Mouse (Mus musculus): Measurements from ENCODE around the gene Rai1. TPM values are rescaled to one million over a fixed set of nuclear protein-coding genes. Genes with fewer than 3 reads are reported as not detected.

Rai1 gene
- total and polyA plus RNA-seq, 3 experiments = 26.3 to 101 (median 56.7) TPM

DNA sequence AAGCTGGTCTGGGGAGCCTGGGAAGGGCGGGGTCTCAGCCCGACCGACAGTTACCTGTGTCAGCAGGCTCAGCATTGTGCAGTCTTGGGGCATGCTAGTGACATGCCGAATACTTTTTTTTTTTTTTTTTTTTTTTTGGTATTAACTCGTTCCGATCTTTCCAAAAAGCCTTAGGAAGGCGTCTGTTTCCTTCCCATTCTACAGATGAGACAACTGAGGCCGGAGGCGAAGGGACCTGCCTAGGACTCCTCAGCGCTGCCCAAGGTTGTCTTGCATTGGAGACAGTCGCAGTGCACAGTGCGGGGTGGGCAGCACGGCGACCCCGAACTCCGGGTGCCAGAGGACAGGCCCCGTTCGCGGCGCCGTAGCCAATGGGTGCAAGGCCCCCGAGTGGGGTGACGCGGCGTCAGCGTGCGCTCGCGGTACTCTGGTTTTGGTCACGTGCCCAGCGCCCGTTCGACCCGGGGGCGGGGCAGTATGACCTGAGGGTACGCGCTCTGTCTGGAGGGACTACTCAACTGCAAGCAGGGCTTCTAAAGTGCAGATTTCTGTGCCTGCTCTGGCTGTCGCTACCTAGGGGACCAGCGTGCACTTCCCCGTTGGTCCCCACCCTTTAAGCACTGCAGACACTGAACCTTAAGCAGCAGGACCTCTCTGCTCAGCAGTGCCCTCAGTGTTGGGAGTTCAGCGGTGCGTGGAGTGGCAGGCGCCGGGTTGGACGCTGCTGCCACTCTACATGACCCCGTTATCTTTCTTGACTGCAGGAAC lies 117.8 kb downstream of the Rai1 start, which contains the start of gene Srebf1:
TSS of gene Srebf1 (minus strand) at position 113 of the 768 bp plus-strand sequence.
- peak; percentile 96 for DNase-seq (ENCODE audit: low read depth, low spot score)
- H3K27ac ChIP-seq (ENCODE audit: control insufficient read depth, low read depth, low read length) = peak within 1 kb of the TSS; percentile 79

DNA sequence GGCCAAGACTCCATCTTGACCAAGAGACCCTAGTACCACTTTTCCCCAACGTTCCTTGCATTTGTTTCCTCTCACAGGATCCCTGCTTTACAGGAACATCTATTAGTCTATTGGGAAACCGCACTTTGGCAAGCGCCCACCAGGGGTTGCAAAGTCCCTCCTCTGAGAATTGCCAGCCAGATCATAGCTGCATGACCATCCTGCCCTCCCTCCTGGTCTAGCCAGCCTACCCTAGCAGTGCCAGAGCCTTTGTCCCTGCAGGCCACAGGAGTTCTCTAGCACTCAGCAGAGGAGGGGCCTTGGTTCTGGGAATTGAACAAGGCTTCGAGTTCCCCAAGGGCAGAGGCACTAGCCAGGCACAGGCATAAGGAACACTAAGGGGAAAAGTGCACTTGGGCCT lies 119.9 kb downstream of the Rai1 start:
- Histone ChIP-seq H3K9ac (ENCODE audit: control insufficient read depth, low read depth, low read length, poor library complexity, severe bottlenecking) (no peak overlapping the region), H3K9me3 (replicated peaks; ENCODE audit: insufficient read depth, low read length) (no peaks in the 10 kb centered on the region), H3K36me3 (ENCODE audit: control insufficient read depth in 1 of 2, insufficient read depth in 2 of 2, low read length in 2 of 2) (peaks cover 0 to 15% of the 10 kb centered on the region in 2 experiments; a peak in 2 of 4 replicates), H3K4me3 (ENCODE audit: control insufficient read depth in 1 of 2, insufficient read depth in 1 of 2, low read depth in 2 of 2, low read length in 2 of 2) (no peak overlapping the region), H3K79me2 (ENCODE audit: control insufficient read depth, insufficient read depth, low read length, poor library complexity) (peaks cover 7% of the 10 kb centered on the region), H3K4me1 (ENCODE audit: control insufficient read depth in 1 of 2, insufficient read depth in 2 of 2, low read length in 2 of 2) (peaks cover 4 to 27% of the 10 kb centered on the region in 2 experiments), H3K27me3 (ENCODE audit: control insufficient read depth in 1 of 2, insufficient read depth in 2 of 2, low read length in 2 of 2) (no peaks in the 10 kb centered on the region), H3K27ac (ENCODE audit: control insufficient read depth, low read depth, low read length) (no peak overlapping the region)
- DNase-seq (ENCODE audit: low read depth, low spot score) = peak; percentile 50
- TF ChIP-seq ZC3H11A (IDR thresholded peaks at IDR 0.05; ENCODE audit: low read depth, low read length) (no peak), RAD21 (IDR thresholded peaks at IDR 0.05; ENCODE audit: low read depth, low read length) (peak; percentile 21), USF1 (IDR thresholded peaks at IDR 0.05; ENCODE audit: low read depth, low read length) (no peak), TCF12 (IDR thresholded peaks at IDR 0.05; ENCODE audit: low read depth, low read length) (no peak), JUND (IDR thresholded peaks at IDR 0.05; ENCODE audit: low read depth, low read length) (no peak), SMC3 (IDR thresholded peaks at IDR 0.05; ENCODE audit: low read depth, low read length) (peak; percentile 32), CHD2 (IDR thresholded peaks at IDR 0.05; ENCODE audit: low read length) (no peak), CTCF (IDR thresholded peaks at IDR 0.05 in 2 of 3, conservative IDR thresholded peaks at IDR 0.05 in 1 of 3; ENCODE audit: control insufficient read depth in 1 of 3, insufficient read depth in 1 of 3, low read depth in 2 of 3, low read length in 3 of 3, poor library complexity in 1 of 3, severe bottlenecking in 1 of 3) (peak; percentile 37 to 39 (median 38))

More for the DNA sequence above, 117.8 kb downstream of the Rai1 start, which contains the start of gene Srebf1:
- peaks cover 27% of the 10 kb centered on the region for H3K79me2 ChIP-seq (ENCODE audit: control insufficient read depth, insufficient read depth, low read length, poor library complexity)
- H3K27me3 ChIP-seq (ENCODE audit: control insufficient read depth in 1 of 2, insufficient read depth in 2 of 2, low read length in 2 of 2) = no peaks in the 10 kb centered on the region
- TF ChIP-seq MYC (IDR thresholded peaks at IDR 0.05; ENCODE audit: low read depth, low read length) (no peak), BHLHE40 (IDR thresholded peaks at IDR 0.05; ENCODE audit: borderline replicate concordance, low read depth, low read length) (peak; percentile 91), CHD2 (IDR thresholded peaks at IDR 0.05; ENCODE audit: low read length) (peak; percentile 88), POLR2A (IDR thresholded peaks at IDR 0.05; ENCODE audit: control insufficient read depth in 1 of 2, insufficient read depth in 1 of 2, low read depth in 1 of 2, low read length in 2 of 2, poor library complexity in 1 of 2) (peak; percentile 60 to 87), MAZ (IDR thresholded peaks at IDR 0.05; ENCODE audit: low read depth, low read length) (peak; percentile 57; the same call in 1 of the 2 replicates), USF1 (IDR thresholded peaks at IDR 0.05; ENCODE audit: low read depth, low read length) (peak; percentile 99), CTCF (IDR thresholded peaks at IDR 0.05 in 2 of 3, conservative IDR thresholded peaks at IDR 0.05 in 1 of 3; ENCODE audit: control insufficient read depth in 1 of 3, insufficient read depth in 1 of 3, low read depth in 2 of 3, low read length in 3 of 3, poor library complexity in 1 of 3, severe bottlenecking in 1 of 3) (peak in 1 of 3 experiments; percentile 41; a peak in 2 of 6 replicates), MAX (IDR thresholded peaks at IDR 0.05; ENCODE audit: low read length) (peak; percentile 95), SMC3 (IDR thresholded peaks at IDR 0.05; ENCODE audit: low read depth, low read length) (peak; percentile 27), MEF2A (IDR thresholded peaks at IDR 0.05; ENCODE audit: extremely low read depth, insufficient replicate concordance, low read depth, low read length, poor library complexity, severe bottlenecking) (no peak), SIN3A (IDR thresholded peaks at IDR 0.05; ENCODE audit: low read length) (peak; percentile 84), E2F4 (IDR thresholded peaks at IDR 0.05; ENCODE audit: borderline replicate concordance, low read depth, low read length) (no peak), ZMIZ1 (IDR thresholded peaks at IDR 0.05; ENCODE audit: low read depth, low read length) (peak; percentile 75), TCF12 (IDR thresholded peaks at IDR 0.05; ENCODE audit: low read depth, low read length) (peak; percentile 38), TBP (IDR thresholded peaks at IDR 0.05; ENCODE audit: low read depth, low read length) (peak; percentile 77), NRF1 (IDR thresholded peaks at IDR 0.05; ENCODE audit: insufficient read depth, low read depth, low read length, poor library complexity, severe bottlenecking) (peak; percentile 27; the same call in 1 of the 2 replicates), RAD21 (IDR thresholded peaks at IDR 0.05; ENCODE audit: low read depth, low read length) (peak; percentile 4), ETS1 (IDR thresholded peaks at IDR 0.05; ENCODE audit: low read depth, low read length) (peak; percentile 67; the same call in 1 of the 2 replicates), HCFC1 (IDR thresholded peaks at IDR 0.05; ENCODE audit: low read depth, low read length) (peak; percentile 73), USF2 (IDR thresholded peaks at IDR 0.05; ENCODE audit: borderline replicate concordance in 1 of 2, insufficient read depth in 1 of 2, low read depth in 1 of 2, low read length in 2 of 2) (peak; percentile 82 to 93), ELF1 (IDR thresholded peaks at IDR 0.05; ENCODE audit: low read depth, low read length) (0 out of 2 replicates have a peak, but pooled peaks have one; percentile 42), MYB (IDR thresholded peaks at IDR 0.05; ENCODE audit: low read depth, low read length) (no peak), ZNF384 (IDR thresholded peaks at IDR 0.05; ENCODE audit: low read depth, low read length) (peak; percentile 86), JUND (IDR thresholded peaks at IDR 0.05; ENCODE audit: low read depth, low read length) (no peak), CHD1 (IDR thresholded peaks at IDR 0.05; ENCODE audit: low read depth, low read length) (no peak), POLR2AphosphoS2 (IDR thresholded peaks at IDR 0.05; ENCODE audit: low read length) (0 out of 2 replicates have a peak, but pooled peaks have one; percentile 72), NELFE (IDR thresholded peaks at IDR 0.05; ENCODE audit: low read depth, low read length) (peak; percentile 88), MXI1 (IDR thresholded peaks at IDR 0.05; ENCODE audit: low read depth, low read length) (peak; percentile 83)
- H3K4me1 ChIP-seq (ENCODE audit: control insufficient read depth in 1 of 2, insufficient read depth in 2 of 2, low read length in 2 of 2) = peaks cover 16 to 45% of the 10 kb centered on the region in 2 experiments
- no peaks in the 10 kb centered on the region for H3K9me3 ChIP-seq (replicated peaks; ENCODE audit: insufficient read depth, low read length)
- H3K9ac ChIP-seq (ENCODE audit: control insufficient read depth, low read depth, low read length, poor library complexity, severe bottlenecking) = peak within 1 kb of the TSS; percentile 74
- H3K4me3 ChIP-seq (ENCODE audit: control insufficient read depth in 1 of 2, insufficient read depth in 1 of 2, low read depth in 2 of 2, low read length in 2 of 2) = peak within 1 kb of the TSS; percentile 53 to 66
- H3K36me3 ChIP-seq (ENCODE audit: control insufficient read depth in 1 of 2, insufficient read depth in 2 of 2, low read length in 2 of 2) = peaks cover 8 to 30% of the 10 kb centered on the region in 2 experiments

Measured in MEL (cell line).